Mouse (Mus musculus) layer of hippocampus, adult 2 months (tissue): ENCODE measurements at regions not wholly inside any gene's neighbourhood (a gene's known extent, or its start where the extent isn't known, plus 50 kb on each side); places are given as distances from the start of the nearest gene placed in this dataset.

Experiments
- DNase-seq, 2 experiments: peaks; one replicate each; pipeline ENCODE4 v3.0.0; 2022; ENCODE audit warnings: low spot score in 2 of 2
- H3K27ac ChIP-seq: fragments of 200-600 bp; 2 replicates; pipeline ENCODE4 v1.8.1; 2022
- H3K4me3 ChIP-seq: fragments of 200-600 bp; 2 replicates; pipeline ENCODE4 v1.8.1; 2022; ENCODE audit warnings: mild to moderate bottlenecking
- CTCF ChIP-seq: fragments of 200-600 bp; conservative IDR thresholded peaks from 2 replicates; pipeline ENCODE4 v1.8.1; 2022; ENCODE audit warnings: antibody characterized with exemption, mild to moderate bottlenecking, moderate library complexity

GRCm38 (mm10) chr16:79718230-79718629, 627.3 kb upstream of the Tmprss15 start:
- DNase-seq = peak; percentile 77 to 83
- TF ChIP-seq CTCF = no peak

GRCm38 (mm10) chr16:79692444-79692843, 601.5 kb upstream of the Tmprss15 start:
- no peak overlapping the region for H3K27ac ChIP-seq
- DNase-seq = no peak
- H3K4me3 ChIP-seq = no peak overlapping the region
- no peak for TF ChIP-seq CTCF

More at GRCm38 (mm10) chr16:79718230-79718629, 627.3 kb upstream of the Tmprss15 start:
- no peak overlapping the region for H3K4me3 ChIP-seq
- peak overlapping the region; percentile 59; the same call in 1 of the 2 replicates for H3K27ac ChIP-seq

GRCm38 (mm10) chr16:79651162-79651741, 560.4 kb upstream of the Tmprss15 start:
- DNase-seq = no peak
- no peak for TF ChIP-seq CTCF
- H3K4me3 ChIP-seq = no peak overlapping the region
- no peak overlapping the region for H3K27ac ChIP-seq

GRCm38 (mm10) chr16:79640898-79641297, 550.0 kb upstream of the Tmprss15 start:
- Histone ChIP-seq H3K4me3 (no peak overlapping the region), H3K27ac (no peak overlapping the region)
- no peak for DNase-seq
- no peak for TF ChIP-seq CTCF

- DNase-seq = no peak
- no peak for TF ChIP-seq CTCF
- Histone ChIP-seq H3K27ac (no peak overlapping the region), H3K4me3 (no peak overlapping the region)
These were observed 536.2 kb upstream of the Tmprss15 start for GRCm38 (mm10) chr16:79627139-79627538.

GRCm38 (mm10) chr16:79611002-79611401, 520.1 kb upstream of the Tmprss15 start:
- no peak for TF ChIP-seq CTCF
- Histone ChIP-seq H3K27ac (no peak overlapping the region), H3K4me3 (no peak overlapping the region)
- DNase-seq = no peak

- Histone ChIP-seq H3K27ac (no peak overlapping the region), H3K4me3 (no peak overlapping the region)
- DNase-seq = no peak
- no peak for TF ChIP-seq CTCF
These were observed 500.0 kb upstream of the Tmprss15 start for GRCm38 (mm10) chr16:79590891-79591290.

- Histone ChIP-seq H3K4me3 (no peak overlapping the region), H3K27ac (no peak overlapping the region)
- no peak for DNase-seq
- no peak for TF ChIP-seq CTCF
These were observed 494.8 kb upstream of the Tmprss15 start for GRCm38 (mm10) chr16:79585745-79586144.

GRCm38 (mm10) chr16:79570867-79571266, 480.0 kb upstream of the Tmprss15 start:
- Histone ChIP-seq H3K27ac (no peak overlapping the region), H3K4me3 (no peak overlapping the region)
- TF ChIP-seq CTCF = no peak
- no peak for DNase-seq

- Histone ChIP-seq H3K4me3 (no peak overlapping the region), H3K27ac (no peak overlapping the region)
- DNase-seq = no peak
- no peak; the same call in 1 of the 2 replicates for TF ChIP-seq CTCF
These were observed 443.5 kb upstream of the Tmprss15 start for GRCm38 (mm10) chr16:79534370-79534769.

- H3K4me3 ChIP-seq = no peak overlapping the region
- DNase-seq = no peak
- no peak overlapping the region for H3K27ac ChIP-seq
- no peak for TF ChIP-seq CTCF
These were observed 401.6 kb upstream of the Tmprss15 start for GRCm38 (mm10) chr16:79492493-79492892.

- no peak for DNase-seq
- TF ChIP-seq CTCF = no peak
These were observed 360.0 kb upstream of the Tmprss15 start for GRCm38 (mm10) chr16:79450871-79451270.

GRCm38 (mm10) chr16:79449732-79450131, 358.8 kb upstream of the Tmprss15 start:
- TF ChIP-seq CTCF = no peak
- Histone ChIP-seq H3K27ac (no peak overlapping the region), H3K4me3 (no peak overlapping the region)
- no peak for DNase-seq

More at GRCm38 (mm10) chr16:79450871-79451270, 360.0 kb upstream of the Tmprss15 start:
- Histone ChIP-seq H3K27ac (no peak overlapping the region), H3K4me3 (no peak overlapping the region)

- Histone ChIP-seq H3K27ac (no peak overlapping the region), H3K4me3 (no peak overlapping the region)
- no peak for TF ChIP-seq CTCF
- DNase-seq = no peak
These were observed 316.5 kb upstream of the Tmprss15 start for GRCm38 (mm10) chr16:79407385-79407784.
